ENCODE assay signal across 17 mouse cellular contexts in genomic region chr10:68865776-68866175, GRCm38 (mm10).
"Had no signal": no experiment of that assay in that cellular context is flagged by ENCODE, and none has a peak within 500 bp of the region (broad histone marks: within the 10 kb centered on the region; RNA-seq: fewer than 3 reads in every experiment).

No protein-coding gene starts in this region.

- ATAC-seq: liver, postnatal 0 days; midbrain, embryonic 13.5 days had no signal

- H3K27me3 ChIP-seq: kidney, embryonic 15.5 days; liver, embryonic 13.5 days; lung, embryonic 15.5 days; megakaryocyte, embryonic 14.5 days; midbrain, embryonic 13.5 days; neural tube, embryonic 12.5 days; stomach, embryonic 15.5 days had no signal

- H3K4me2 ChIP-seq: kidney, embryonic 15.5 days; liver, embryonic 13.5 days; lung, embryonic 15.5 days; midbrain, embryonic 13.5 days; neural tube, embryonic 12.5 days; stomach, embryonic 15.5 days had no signal

- H3K27ac ChIP-seq: kidney, embryonic 15.5 days; left cerebral cortex, adult 2 months; liver, embryonic 13.5 days; lung, embryonic 15.5 days; macrophage; midbrain, embryonic 13.5 days; neural tube, embryonic 12.5 days; stomach, embryonic 15.5 days had no signal

- H3K9me3 ChIP-seq: kidney, embryonic 15.5 days; liver, embryonic 13.5 days; lung, embryonic 15.5 days; midbrain, embryonic 13.5 days; neural tube, embryonic 12.5 days; stomach, embryonic 15.5 days had no signal

- H3K36me3 ChIP-seq: kidney, embryonic 15.5 days; liver, embryonic 13.5 days; lung, embryonic 15.5 days; midbrain, embryonic 13.5 days; neural tube, embryonic 12.5 days; stomach, embryonic 15.5 days had no signal

- DNase-seq: kidney, adult 2 months; kidney, postnatal 14 days; liver; liver, embryonic 13.5 days; liver, postnatal 0 days; lung, postnatal 14 days; right cerebral cortex, postnatal 14 days; thymus, adult 2 months; thymus, postnatal 25 days had no signal

- H3K4me1 ChIP-seq: liver, embryonic 13.5 days; lung, embryonic 15.5 days; megakaryocyte, embryonic 14.5 days; neural tube, embryonic 12.5 days; stomach, embryonic 15.5 days had no signal

- H3K9ac ChIP-seq: kidney, embryonic 15.5 days; liver, embryonic 13.5 days; liver, postnatal 0 days; lung, embryonic 15.5 days; midbrain, embryonic 13.5 days; neural tube, embryonic 12.5 days; stomach, embryonic 15.5 days had no signal

- H3K4me3 ChIP-seq: kidney, embryonic 15.5 days; left cerebral cortex, adult 2 months; liver, embryonic 13.5 days; lung, embryonic 15.5 days; megakaryocyte, embryonic 14.5 days; midbrain, embryonic 13.5 days; neural tube, embryonic 12.5 days; stomach, embryonic 15.5 days had no signal
